Comparison of ENCODE assay signal across 18 mouse cellular contexts in the genomic region with DNA sequence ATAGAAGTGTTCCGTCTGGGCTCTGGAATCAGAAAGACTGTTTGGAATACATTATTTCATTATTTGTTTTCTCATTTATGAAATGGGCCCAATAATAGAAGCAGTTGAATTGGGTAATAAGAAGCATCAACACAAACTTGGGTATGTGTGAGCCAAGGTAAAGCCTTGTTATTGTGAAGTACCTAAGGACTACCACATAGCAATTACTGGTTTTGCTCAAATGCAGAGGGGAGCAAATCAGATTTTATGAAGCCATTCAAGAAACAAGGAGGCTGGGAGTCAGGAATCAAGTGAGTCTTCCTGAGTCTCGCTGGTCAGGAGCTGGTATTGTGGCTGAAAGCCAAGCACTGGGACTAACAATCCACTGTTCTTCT. TPM values are rescaled to one million over a fixed set of nuclear protein-coding genes. Genes with fewer than 3 reads are reported as not detected.
A peak's percentile ranks its signal among the peaks of the same experiment; 100 is the strongest.
DNase-seq lines count a peak whose midpoint lies in the region; ATAC-seq lines count a peak whose summit lies in the region.
"Had no signal": no experiment of that assay in that cellular context is flagged by ENCODE, and none has a peak within 500 bp of the region (broad histone marks: within the 10 kb centered on the region; RNA-seq: fewer than 3 reads in every experiment).

No protein-coding gene starts in this region.

- H3K4me3 ChIP-seq in forebrain, embryonic 11.5 days (ENCODE audit: low read depth, low read length): no peak overlapping the region
- H3K4me3 ChIP-seq in forebrain, embryonic 15.5 days: no peak overlapping the region
- H3K4me3 ChIP-seq in hindbrain, embryonic 15.5 days: no peak overlapping the region
- H3K4me3 ChIP-seq in midbrain, embryonic 15.5 days: no peak overlapping the region
- H3K4me3 ChIP-seq: embryonic facial prominence, embryonic 13.5 days; intestine, embryonic 15.5 days; limb, embryonic 12.5 days had no signal

- H3K27ac ChIP-seq in forebrain, embryonic 11.5 days (ENCODE audit: low read depth, low read length): 0 out of 2 replicates have a peak overlapping the region, but pooled peaks have one; percentile 0
- H3K27ac ChIP-seq in forebrain, embryonic 15.5 days (replicated peaks): peak overlapping the region; percentile 91
- H3K27ac ChIP-seq in hindbrain, embryonic 15.5 days (replicated peaks): peak overlapping the region; percentile 91
- H3K27ac ChIP-seq in midbrain, embryonic 15.5 days: peak overlapping the region; percentile 95
- H3K27ac ChIP-seq: embryonic facial prominence, embryonic 13.5 days; intestine, embryonic 15.5 days; limb, embryonic 12.5 days; liver, embryonic 14.5 days had no signal

- H3K4me2 ChIP-seq in forebrain, embryonic 11.5 days (ENCODE audit: low read depth, low read length, severe bottlenecking): no peak overlapping the region
- no peak overlapping the region for H3K4me2 ChIP-seq in forebrain, embryonic 15.5 days (replicated peaks)
- peak overlapping the region; percentile 41 for H3K4me2 ChIP-seq in hindbrain, embryonic 15.5 days
- H3K4me2 ChIP-seq in midbrain, embryonic 15.5 days: peak overlapping the region; percentile 40
- H3K4me2 ChIP-seq: embryonic facial prominence, embryonic 13.5 days; heart, embryonic 11.5 days; intestine, embryonic 15.5 days; limb, embryonic 12.5 days had no signal

- peaks cover 2% of the 10 kb centered on the region; the same call in 1 of the 2 replicates for H3K4me1 ChIP-seq in forebrain, embryonic 11.5 days (replicated peaks; ENCODE audit: control insufficient read depth, insufficient read depth, low read length)
- H3K4me1 ChIP-seq in forebrain, embryonic 15.5 days: peaks cover 12% of the 10 kb centered on the region
- H3K4me1 ChIP-seq in hindbrain, embryonic 15.5 days (replicated peaks): peaks cover 12% of the 10 kb centered on the region
- H3K4me1 ChIP-seq in midbrain, embryonic 15.5 days: peaks cover 21% of the 10 kb centered on the region
- H3K4me1 ChIP-seq: intestine, embryonic 15.5 days had no signal

- no peak overlapping the region for H3K9ac ChIP-seq in forebrain, embryonic 11.5 days (ENCODE audit: low read length)
- no peak overlapping the region for H3K9ac ChIP-seq in forebrain, embryonic 15.5 days (replicated peaks)
- H3K9ac ChIP-seq in hindbrain, embryonic 15.5 days: no peak overlapping the region
- no peak overlapping the region for H3K9ac ChIP-seq in midbrain, embryonic 15.5 days
- H3K9ac ChIP-seq: embryonic facial prominence, embryonic 13.5 days; intestine, embryonic 15.5 days; limb, embryonic 12.5 days; liver, embryonic 14.5 days had no signal

- no peaks in the 10 kb centered on the region for H3K36me3 ChIP-seq in forebrain, embryonic 11.5 days (ENCODE audit: control insufficient read depth, insufficient read depth, low read length)
- no peaks in the 10 kb centered on the region for H3K36me3 ChIP-seq in forebrain, embryonic 15.5 days
- no peaks in the 10 kb centered on the region for H3K36me3 ChIP-seq in hindbrain, embryonic 15.5 days
- H3K36me3 ChIP-seq in midbrain, embryonic 15.5 days (replicated peaks): no peaks in the 10 kb centered on the region
- H3K36me3 ChIP-seq: embryonic facial prominence, embryonic 13.5 days; intestine, embryonic 15.5 days; limb, embryonic 12.5 days had no signal

- H3K27me3 ChIP-seq in forebrain, embryonic 11.5 days (ENCODE audit: control insufficient read depth, insufficient read depth, low read length): no peaks in the 10 kb centered on the region
- no peaks in the 10 kb centered on the region for H3K27me3 ChIP-seq in forebrain, embryonic 15.5 days
- H3K27me3 ChIP-seq in hindbrain, embryonic 15.5 days: no peaks in the 10 kb centered on the region
- no peaks in the 10 kb centered on the region for H3K27me3 ChIP-seq in midbrain, embryonic 15.5 days (replicated peaks)
- H3K27me3 ChIP-seq: embryonic facial prominence, embryonic 13.5 days; intestine, embryonic 15.5 days; limb, embryonic 12.5 days; Patski had no signal

- no peak; the same call in 1 of the 2 replicates for ATAC-seq in forebrain, embryonic 11.5 days (replicated peaks; ENCODE audit: low FRiP score)
- ATAC-seq in forebrain, embryonic 15.5 days (replicated peaks): peak; percentile 33
- ATAC-seq in hindbrain, embryonic 15.5 days (ENCODE audit: low FRiP score, low read depth): peak; percentile 55
- ATAC-seq in midbrain, embryonic 15.5 days (replicated peaks): peak; percentile 77
- ATAC-seq: activated CD4-positive, CD25-positive, alpha-beta regulatory T cell, adult 4 months; intestine, embryonic 15.5 days; lung, postnatal 0 days; Patski had no signal

- DNase-seq in forebrain, embryonic 11.5 days (ENCODE audit: low spot score): no peak
- no peak for DNase-seq in yolk sac, embryonic 10.5 days (ENCODE audit: low spot score)
- no peak for DNase-seq in kidney, postnatal 10 days
- no peak for DNase-seq in right cerebral cortex, postnatal 14 days
- no peak for DNase-seq in cerebellum, postnatal 10 days
- DNase-seq: adrenal gland, postnatal 36 days; thymus, adult 18-20 months had no signal

- no peaks in the 10 kb centered on the region for H3K9me3 ChIP-seq in forebrain, embryonic 11.5 days (ENCODE audit: control insufficient read depth, low read length)
- no peaks in the 10 kb centered on the region for H3K9me3 ChIP-seq in forebrain, embryonic 15.5 days
- H3K9me3 ChIP-seq in hindbrain, embryonic 15.5 days: no peaks in the 10 kb centered on the region
- H3K9me3 ChIP-seq in midbrain, embryonic 15.5 days: 0 out of 2 replicates have a peak, but pooled peaks cover 2% of the 10 kb centered on the region
- H3K9me3 ChIP-seq: embryonic facial prominence, embryonic 13.5 days; intestine, embryonic 15.5 days; limb, embryonic 12.5 days had no signal

- WGBS in forebrain, embryonic 11.5 days: 48% methylated on average over 2 of the region's 2 CpGs
- WGBS in forebrain, embryonic 15.5 days: 24% methylated on average over 2 of the region's 2 CpGs
- WGBS in hindbrain, embryonic 15.5 days: 35% methylated on average over 2 of the region's 2 CpGs
- WGBS in midbrain, embryonic 15.5 days: 21% methylated on average over 2 of the region's 2 CpGs

RNA-seq across cellular contexts. Expression of a gene that starts 38.4 kb away (rescaled TPM):
- 15.8 and 17.9 TPM in 2 replicates for polyA plus RNA-seq in forebrain, embryonic 11.5 days (2014; fragmentation: Nextera tagmentation; extraction: Ambion mirVana)
- 15.1 and 16.9 TPM in 2 replicates for polyA plus RNA-seq in forebrain, embryonic 15.5 days (2015; fragmentation: Nextera tagmentation; extraction: Ambion mirVana)
- 13.7 and 15.1 TPM in 2 replicates for polyA plus RNA-seq in hindbrain, embryonic 15.5 days (2015; fragmentation: Nextera tagmentation; extraction: Ambion mirVana)
- polyA plus RNA-seq in midbrain, embryonic 15.5 days (2015; fragmentation: Nextera tagmentation; extraction: Ambion mirVana): 14.9 and 15.6 TPM in 2 replicates

RNA-seq across cellular contexts. Expression of a gene that starts 45.5 kb away (rescaled TPM):
- 77.4 and 89.1 TPM in 2 replicates for polyA plus RNA-seq in forebrain, embryonic 11.5 days (2014; fragmentation: Nextera tagmentation; extraction: Ambion mirVana)
- polyA plus RNA-seq in forebrain, embryonic 15.5 days (2015; fragmentation: Nextera tagmentation; extraction: Ambion mirVana): 31.1 and 33.2 TPM in 2 replicates
- polyA plus RNA-seq in hindbrain, embryonic 15.5 days (2015; fragmentation: Nextera tagmentation; extraction: Ambion mirVana): 29.2 and 29.7 TPM in 2 replicates
- 29.8 and 30.1 TPM in 2 replicates for polyA plus RNA-seq in midbrain, embryonic 15.5 days (2015; fragmentation: Nextera tagmentation; extraction: Ambion mirVana)

RNA-seq across cellular contexts. Expression of a gene that starts 55.6 kb away (rescaled TPM):
- 7.1 and 7.7 TPM in 2 replicates for polyA plus RNA-seq in forebrain, embryonic 11.5 days (2014; fragmentation: Nextera tagmentation; extraction: Ambion mirVana)
- polyA plus RNA-seq in forebrain, embryonic 15.5 days (2015; fragmentation: Nextera tagmentation; extraction: Ambion mirVana): 0.31 and 0.43 TPM in 2 replicates
- 0.84 and 1.3 TPM in 2 replicates for polyA plus RNA-seq in hindbrain, embryonic 15.5 days (2015; fragmentation: Nextera tagmentation; extraction: Ambion mirVana)
- polyA plus RNA-seq in midbrain, embryonic 15.5 days (2015; fragmentation: Nextera tagmentation; extraction: Ambion mirVana): 1.4 and 1.7 TPM in 2 replicates

Comparison
In these comparisons a context has a peak if more than half of its experiments do, and no peak if none do; other contexts are left out.
1. H3K27ac ChIP-seq: peak in every context shown above with its lines; median percentile 95 in midbrain, embryonic 15.5 days; 91 in forebrain, embryonic 15.5 days; 91 in hindbrain, embryonic 15.5 days; 0 in forebrain, embryonic 11.5 days.
2. H3K4me2 ChIP-seq: peak in hindbrain, embryonic 15.5 days (single experiment) and midbrain, embryonic 15.5 days (single experiment); none in forebrain, embryonic 11.5 days (single experiment) and forebrain, embryonic 15.5 days (single experiment).